Mouse (Mus musculus): Measurements from ENCODE around the gene St6galnac3.

DNA sequence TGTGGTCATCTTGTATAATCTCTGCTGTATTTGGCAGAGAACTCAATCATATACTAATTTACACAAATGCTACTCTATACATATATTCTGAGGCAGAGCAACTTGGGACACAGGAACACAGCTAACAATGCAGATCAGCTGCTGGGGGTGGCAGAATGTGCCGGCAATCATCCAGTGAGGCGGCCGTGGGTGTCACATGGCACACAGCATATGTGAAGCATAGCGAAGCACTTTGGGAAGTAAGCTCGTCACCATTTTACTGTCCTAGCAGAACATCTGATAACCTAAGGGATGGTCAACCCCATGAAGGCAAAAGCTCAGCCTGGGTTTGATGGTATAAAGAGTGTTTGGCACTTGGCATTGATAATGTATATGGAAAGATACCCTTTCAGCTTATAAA lies 520.9 kb downstream of the St6galnac3 start:
- TF ChIP-seq CTCF (IDR thresholded peaks at IDR 0.05; ENCODE audit: borderline replicate concordance, insufficient read depth, low read length) (no peak), POLR2A (IDR thresholded peaks at IDR 0.05; ENCODE audit: low read depth, low read length) (no peak)

Measured in embryonic fibroblast, embryonic 13.5 days (primary cell).